Mouse (Mus musculus) forebrain, embryonic 10.5 days (tissue): ENCODE data around the gene Lbhd1. TPM values are rescaled to one million over a fixed set of nuclear protein-coding genes. Genes with fewer than 3 reads are reported as not detected.

Source experiments
- DNase-seq: peaks from one replicate; pipeline ENCODE4 v3.0.0-alpha.2; 2017; ENCODE audit warnings: low spot score; ENCODE audit errors: extremely low spot score
- H3K27ac ChIP-seq: fragments of 300-500 bp; sonication (generic); 2 replicates; pipeline ENCODE4 v1.5.1; 2016; ENCODE audit warnings: mild to moderate bottlenecking
- H3K27me3 ChIP-seq: fragments of 300-500 bp; sonication (generic); 2 replicates; pipeline ENCODE4 v1.6.1; 2016; ENCODE audit warnings: mild to moderate bottlenecking; ENCODE audit not compliant: poor library complexity, severe bottlenecking
- H3K36me3 ChIP-seq: fragments of 300-500 bp; sonication (generic); replicated peaks from 2 replicates; pipeline ENCODE4 v1.6.1; 2016; ENCODE audit warnings: mild to moderate bottlenecking, moderate library complexity
- H3K4me1 ChIP-seq: fragments of 300-500 bp; sonication (generic); 2 replicates; pipeline ENCODE4 v1.6.1; 2016
- H3K4me3 ChIP-seq: fragments of 300-500 bp; sonication (generic); 2 replicates; pipeline ENCODE4 v1.5.1; 2016; ENCODE audit warnings: mild to moderate bottlenecking, moderate library complexity
- H3K9me3 ChIP-seq: fragments of 300-500 bp; sonication (generic); 2 replicates; pipeline ENCODE4 v1.6.1; 2016; ENCODE audit warnings: mild to moderate bottlenecking, moderate library complexity
- WGBS: fragments of 180-500 bp; shearing (Covaris S2); methylation state at CpG from one replicate; pipeline ENCODE4 v1.1.7; 2016; 5-methylcytosine and 5-hydroxymethylcytosine counted together
- polyA plus RNA-seq: library from polyadenylated mRNA; unstranded; fragments of >200 nt; fragmentation: Nextera tagmentation; extraction: Ambion mirVana; gene quantifications from 2 replicates; pipeline ENCODE4 v1.2.1, GENCODE M21; 2016

Gene Lbhd1
- polyA plus RNA-seq, 1 experiment from 2014 or later: 130 TPM

DNA sequence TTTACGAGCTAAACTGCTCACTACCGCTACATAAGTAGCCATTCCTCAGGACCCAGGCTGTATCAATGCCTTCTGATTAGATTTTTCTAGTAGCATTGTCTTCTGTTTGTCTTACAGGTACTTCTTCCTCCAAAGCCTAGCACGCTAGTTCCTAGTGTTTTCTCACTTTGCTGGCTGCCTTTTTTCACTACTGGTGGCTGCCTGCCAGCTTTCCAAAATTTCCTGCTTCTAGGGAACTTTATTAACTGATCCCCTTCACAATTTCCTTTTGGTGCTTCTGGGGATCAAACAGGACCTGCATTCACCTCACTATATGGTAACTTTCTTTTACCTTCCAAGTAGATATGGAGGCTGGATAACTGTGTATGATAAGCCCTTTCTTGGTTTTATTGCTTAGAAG lies 15.5 kb downstream of the Lbhd1 start:
- Histone ChIP-seq H3K4me3 (peak overlapping the region; percentile 94), H3K9me3 (no peaks in the 10 kb centered on the region), H3K4me1 (peaks cover 36% of the 10 kb centered on the region), H3K27me3 (no peaks in the 10 kb centered on the region), H3K36me3 (peaks cover 74% of the 10 kb centered on the region), H3K27ac (0 out of 2 replicates have a peak overlapping the region, but pooled peaks have one; percentile 96)
- 71% methylated on average over 3 of the region's 3 CpGs for WGBS
- no peak for DNase-seq

DNA sequence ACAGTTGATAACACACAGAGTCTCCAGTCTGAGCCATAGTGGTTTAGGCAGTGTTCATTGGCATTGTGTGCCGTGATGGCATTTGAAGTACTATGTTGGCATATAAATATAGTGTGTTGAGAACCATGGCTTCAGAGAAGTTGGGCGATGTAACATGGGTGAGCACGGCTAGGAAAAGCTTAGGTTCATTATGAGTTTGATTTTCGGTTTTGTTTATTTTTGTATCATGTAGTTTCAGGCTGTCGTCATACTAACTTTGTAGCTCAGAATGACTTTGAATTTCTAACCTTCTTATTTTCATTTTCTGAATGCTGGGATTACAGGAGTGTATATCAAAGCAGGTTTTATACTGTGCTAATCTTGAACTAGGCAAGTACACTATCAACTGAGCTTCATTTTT lies 19.9 kb downstream of the Lbhd1 start:
- no peak for DNase-seq
- 93% methylated on average over 5 of the region's 5 CpGs for WGBS
- Histone ChIP-seq H3K9me3 (no peaks in the 10 kb centered on the region), H3K4me3 (no peak overlapping the region), H3K27me3 (no peaks in the 10 kb centered on the region), H3K4me1 (peaks cover 14% of the 10 kb centered on the region), H3K36me3 (peaks cover 87% of the 10 kb centered on the region), H3K27ac (no peak overlapping the region)

DNA sequence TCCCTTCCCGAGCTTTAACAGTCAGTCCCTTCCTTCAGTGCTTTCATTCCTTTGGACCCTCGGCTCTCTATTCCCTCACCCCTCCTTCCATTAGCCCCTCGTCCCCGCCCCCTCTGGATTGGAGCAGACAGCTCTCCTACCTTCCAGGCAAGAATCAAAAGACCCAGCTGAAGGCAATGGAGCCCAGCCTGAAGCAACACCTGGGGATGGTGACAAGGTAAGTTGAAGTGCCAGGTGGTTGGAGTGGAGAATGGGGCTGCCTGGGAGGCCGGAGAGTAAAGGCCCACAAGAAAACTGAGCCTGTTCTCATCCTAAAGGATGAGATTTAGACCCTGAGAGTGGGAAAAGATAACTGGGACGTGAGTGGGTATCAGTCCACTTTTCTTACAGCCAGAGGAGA lies 25.0 kb downstream of the Lbhd1 start:
- WGBS: 90% methylated on average over 6 of the region's 6 CpGs

DNA sequence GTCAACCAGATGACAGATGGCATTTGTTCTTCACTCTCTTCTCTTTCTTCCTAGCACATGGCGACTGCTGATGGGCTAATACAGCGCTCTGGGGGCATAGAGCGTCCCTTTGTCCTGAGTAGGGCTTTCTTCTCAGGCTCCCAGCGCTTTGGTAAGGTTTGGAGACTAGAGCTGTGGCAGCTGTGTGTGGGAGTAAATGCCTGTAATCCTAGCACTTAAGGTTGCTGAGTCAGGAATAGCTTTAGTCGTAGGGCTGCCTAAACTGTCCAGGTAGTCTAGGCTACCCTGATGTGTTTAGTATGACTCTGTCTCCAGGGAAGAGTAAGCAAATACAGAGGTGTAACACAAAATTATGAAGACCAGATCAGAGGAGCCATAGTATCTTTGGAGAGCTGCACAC lies 28.3 kb downstream of the Lbhd1 start:
- Histone ChIP-seq H3K36me3 (peaks cover 100% of the 10 kb centered on the region), H3K27ac (no peak overlapping the region), H3K27me3 (no peaks in the 10 kb centered on the region), H3K9me3 (no peaks in the 10 kb centered on the region), H3K4me3 (no peak overlapping the region), H3K4me1 (no peaks in the 10 kb centered on the region)
- 96% methylated on average over 5 of the region's 5 CpGs for WGBS
- DNase-seq: no peak

More for the DNA sequence above, 25.0 kb downstream of the Lbhd1 start:
- no peak for DNase-seq
- H3K27ac ChIP-seq: no peak overlapping the region
- no peak overlapping the region for H3K4me3 ChIP-seq
- H3K27me3 ChIP-seq: no peaks in the 10 kb centered on the region
- no peaks in the 10 kb centered on the region for H3K4me1 ChIP-seq
- peaks cover 100% of the 10 kb centered on the region for H3K36me3 ChIP-seq
- H3K9me3 ChIP-seq: no peaks in the 10 kb centered on the region

DNA sequence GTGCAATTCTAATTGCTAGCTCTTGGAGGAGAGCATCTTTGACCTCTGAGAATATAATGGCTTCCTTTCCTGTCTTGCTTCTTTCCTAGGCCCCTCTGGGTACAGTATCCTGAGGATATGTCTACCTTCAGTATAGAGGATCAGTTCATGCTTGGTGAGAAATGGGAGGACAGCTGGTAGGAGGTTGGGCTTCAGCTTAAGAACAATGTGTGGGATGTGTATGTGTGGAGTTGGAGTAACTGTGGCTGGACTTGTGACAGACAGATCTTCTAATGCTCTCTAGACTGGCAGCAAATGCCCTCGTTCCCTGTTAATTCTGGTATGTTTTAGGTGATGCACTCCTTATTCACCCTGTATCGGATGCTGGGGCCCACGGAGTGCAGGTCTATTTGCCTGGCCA lies 30.7 kb downstream of the Lbhd1 start:
- Histone ChIP-seq H3K4me1 (no peaks in the 10 kb centered on the region), H3K27ac (no peak overlapping the region), H3K27me3 (no peaks in the 10 kb centered on the region), H3K9me3 (no peaks in the 10 kb centered on the region), H3K4me3 (no peak overlapping the region), H3K36me3 (peaks cover 84% of the 10 kb centered on the region)
- WGBS: 96% methylated on average over 3 of the region's 3 CpGs
- no peak for DNase-seq

DNA sequence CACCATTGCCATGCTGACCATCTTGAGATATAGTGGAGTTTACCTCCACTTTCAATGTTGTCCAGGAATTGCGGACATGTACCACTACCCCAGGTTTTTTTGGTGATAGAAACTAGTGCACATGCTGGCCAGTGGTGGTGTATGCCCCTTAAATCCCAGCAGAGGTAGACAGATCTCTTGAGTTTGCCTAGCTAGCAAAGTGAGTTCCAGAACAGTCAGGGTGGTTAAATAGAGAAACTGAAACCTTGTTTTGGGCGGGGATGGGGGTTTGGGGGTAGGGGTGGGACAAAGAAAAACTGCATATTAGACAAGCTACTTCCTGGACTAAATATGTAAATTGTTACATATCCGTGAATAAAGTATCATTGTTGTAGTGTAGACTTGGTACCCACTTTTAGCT lies 35.5 kb downstream of the Lbhd1 start:
- Histone ChIP-seq H3K9me3 (no peaks in the 10 kb centered on the region), H3K4me1 (peaks cover 24% of the 10 kb centered on the region), H3K27me3 (no peaks in the 10 kb centered on the region), H3K36me3 (peaks cover 48% of the 10 kb centered on the region), H3K4me3 (no peak overlapping the region), H3K27ac (no peak overlapping the region)
- no peak for DNase-seq
- WGBS: 94% methylated on average over 3 of the region's 3 CpGs

DNA sequence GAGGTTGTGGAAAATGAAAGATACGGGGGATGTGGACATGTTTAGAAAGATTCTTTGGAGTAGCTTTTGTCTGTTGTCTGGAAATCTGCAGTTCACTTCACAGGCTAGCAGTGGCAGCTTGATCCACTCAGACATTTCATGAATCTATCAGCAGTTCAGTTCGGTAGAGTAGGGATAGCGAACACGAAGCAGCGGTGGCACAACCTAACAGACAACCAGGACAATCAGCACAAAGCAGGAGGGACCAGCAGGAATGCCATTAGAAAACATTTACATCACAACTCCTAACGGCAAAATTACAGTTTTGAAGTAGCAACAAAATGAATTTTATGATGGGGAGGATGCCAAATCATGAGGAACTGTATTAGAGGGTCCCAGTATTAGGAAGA lies 36.1 kb downstream of the Lbhd1 start:
- Histone ChIP-seq H3K27me3 (no peaks in the 10 kb centered on the region), H3K9me3 (no peaks in the 10 kb centered on the region), H3K27ac (peak overlapping the region; percentile 92), H3K36me3 (peaks cover 45% of the 10 kb centered on the region), H3K4me1 (peaks cover 24% of the 10 kb centered on the region), H3K4me3 (peak overlapping the region; percentile 89)
- 68% methylated on average over 6 of the region's 6 CpGs for WGBS
- DNase-seq: no peak

DNA sequence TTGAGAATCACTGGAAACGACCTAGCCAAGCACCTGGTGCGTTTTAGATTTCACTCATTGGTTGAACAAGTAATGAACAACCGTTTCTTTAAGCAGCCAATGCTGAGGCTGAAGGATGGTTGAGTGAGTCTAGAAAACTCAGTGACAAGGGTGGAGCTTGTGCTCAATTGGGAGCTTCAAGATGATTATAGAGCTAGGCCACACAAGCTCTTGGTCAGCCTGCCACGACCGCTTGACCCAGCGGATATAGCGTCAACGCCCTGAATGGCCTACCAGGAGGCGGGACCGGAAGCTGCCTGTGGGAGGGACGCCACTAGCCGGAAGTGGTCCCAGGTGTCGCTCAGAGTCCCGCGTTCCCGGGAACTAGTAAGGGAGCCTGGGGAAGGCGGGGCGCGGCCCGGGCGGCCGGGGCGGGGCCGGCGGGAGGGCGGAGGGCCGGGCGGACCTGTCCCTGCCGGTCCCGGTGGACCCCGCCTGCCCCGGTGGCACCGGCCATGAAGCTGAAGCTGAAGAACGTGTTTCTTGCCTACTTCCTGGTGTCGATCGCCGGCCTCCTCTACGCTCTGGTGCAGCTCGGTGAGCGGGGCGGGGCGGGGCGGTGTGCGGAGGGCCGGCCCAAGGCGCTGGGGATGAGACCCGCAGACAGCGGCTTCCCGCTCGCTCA lies 36.7 kb downstream of the Lbhd1 start, which contains the start of gene B3gat3:
TSS of gene B3gat3 (plus strand) at position 302 of the 664 bp plus-strand sequence.
- DNase-seq: peak; percentile 96
- 3% methylated on average over 50 of the region's 50 CpGs for WGBS

DNA sequence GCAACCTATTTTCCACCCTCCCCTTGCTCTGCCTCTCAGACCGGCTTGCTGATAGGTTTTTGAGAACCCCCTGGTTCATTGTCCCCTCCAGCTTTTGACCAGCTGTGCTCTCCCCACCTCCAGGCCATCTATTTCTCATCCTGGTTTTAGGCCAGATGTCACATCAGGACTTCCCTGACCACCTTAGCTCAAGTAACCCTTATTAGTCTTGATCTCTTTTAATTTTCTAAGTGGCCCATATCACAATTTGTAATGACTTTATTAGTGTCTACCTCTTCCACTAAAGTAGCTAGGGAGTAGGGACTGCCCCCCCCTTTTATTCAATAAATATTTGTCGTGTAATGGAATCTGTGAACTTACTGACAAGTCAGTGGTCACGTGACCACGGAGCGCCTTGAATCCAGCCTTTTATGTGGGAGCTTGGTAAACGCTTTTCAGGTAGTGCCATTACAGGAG lies 37.3 kb downstream of the Lbhd1 start:
- Histone ChIP-seq H3K27ac (peak overlapping the region; percentile 92), H3K4me1 (peaks cover 24% of the 10 kb centered on the region), H3K9me3 (no peaks in the 10 kb centered on the region), H3K36me3 (peaks cover 42% of the 10 kb centered on the region), H3K27me3 (no peaks in the 10 kb centered on the region), H3K4me3 (peak overlapping the region; percentile 89)
- DNase-seq: peak; percentile 38
- 2% methylated on average over 6 of the region's 6 CpGs for WGBS

More for the DNA sequence above, 36.7 kb downstream of the Lbhd1 start, which contains the start of gene B3gat3:
- peaks cover 42% of the 10 kb centered on the region for H3K36me3 ChIP-seq
- peaks cover 24% of the 10 kb centered on the region for H3K4me1 ChIP-seq
- no peaks in the 10 kb centered on the region for H3K27me3 ChIP-seq
- peak within 1 kb of the TSS; percentile 89 for H3K4me3 ChIP-seq
- H3K27ac ChIP-seq: peak within 1 kb of the TSS; percentile 92
- no peaks in the 10 kb centered on the region for H3K9me3 ChIP-seq

DNA sequence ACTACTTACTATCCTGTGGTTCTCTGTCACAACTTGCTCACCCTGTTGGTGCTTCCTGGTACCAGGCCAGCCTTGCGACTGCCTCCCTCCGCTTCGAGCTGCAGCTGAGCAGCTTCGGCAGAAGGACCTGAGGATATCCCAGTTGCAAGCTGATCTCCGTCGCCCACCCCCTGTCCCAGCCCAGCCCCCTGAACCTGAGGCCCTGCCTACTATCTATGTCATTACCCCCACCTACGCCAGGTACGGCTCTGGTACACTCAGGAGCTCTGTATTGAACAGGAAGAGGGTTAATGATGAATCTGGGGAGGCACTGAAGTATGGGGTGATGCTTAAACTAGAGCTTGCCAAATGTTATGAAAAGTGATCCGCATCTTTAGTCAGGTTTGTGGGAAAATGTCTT lies 38.2 kb downstream of the Lbhd1 start:
- 77% methylated on average over 9 of the region's 9 CpGs for WGBS
- no peaks in the 10 kb centered on the region for H3K9me3 ChIP-seq
- H3K27me3 ChIP-seq: no peaks in the 10 kb centered on the region
- DNase-seq: no peak
- no peak overlapping the region for H3K27ac ChIP-seq
- H3K4me1 ChIP-seq: peaks cover 24% of the 10 kb centered on the region
- peaks cover 42% of the 10 kb centered on the region for H3K36me3 ChIP-seq
- peak overlapping the region; percentile 89 for H3K4me3 ChIP-seq

DNA sequence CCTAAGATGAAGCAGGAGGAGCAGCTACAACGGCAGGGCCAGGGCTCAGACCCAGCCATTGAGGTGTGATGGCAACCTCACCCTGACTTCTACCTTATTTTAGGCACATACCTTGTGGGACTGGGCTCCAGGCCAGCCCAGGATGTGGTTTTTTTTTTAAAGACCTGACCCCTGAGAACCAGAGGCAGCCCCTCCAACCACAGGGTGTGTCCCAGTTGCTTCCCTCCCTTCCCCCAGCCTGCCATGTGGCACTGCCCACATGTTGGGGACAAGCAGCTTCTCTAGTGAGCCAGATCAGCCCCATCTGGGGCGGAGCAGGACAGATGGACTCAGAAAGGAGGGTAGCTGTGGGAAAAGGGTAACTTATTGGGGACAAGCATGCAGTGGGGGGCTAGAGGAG lies 43.2 kb downstream of the Lbhd1 start:
- no peak for DNase-seq
- no peak overlapping the region for H3K27ac ChIP-seq
- H3K27me3 ChIP-seq: no peaks in the 10 kb centered on the region
- whole genome bisulfite sequencing: 96% methylated on average over 2 of the region's 2 CpGs
- peaks cover 58% of the 10 kb centered on the region for H3K36me3 ChIP-seq
- H3K9me3 ChIP-seq: no peaks in the 10 kb centered on the region
- H3K4me1 ChIP-seq: peaks cover 33% of the 10 kb centered on the region
- no peak overlapping the region for H3K4me3 ChIP-seq

DNA sequence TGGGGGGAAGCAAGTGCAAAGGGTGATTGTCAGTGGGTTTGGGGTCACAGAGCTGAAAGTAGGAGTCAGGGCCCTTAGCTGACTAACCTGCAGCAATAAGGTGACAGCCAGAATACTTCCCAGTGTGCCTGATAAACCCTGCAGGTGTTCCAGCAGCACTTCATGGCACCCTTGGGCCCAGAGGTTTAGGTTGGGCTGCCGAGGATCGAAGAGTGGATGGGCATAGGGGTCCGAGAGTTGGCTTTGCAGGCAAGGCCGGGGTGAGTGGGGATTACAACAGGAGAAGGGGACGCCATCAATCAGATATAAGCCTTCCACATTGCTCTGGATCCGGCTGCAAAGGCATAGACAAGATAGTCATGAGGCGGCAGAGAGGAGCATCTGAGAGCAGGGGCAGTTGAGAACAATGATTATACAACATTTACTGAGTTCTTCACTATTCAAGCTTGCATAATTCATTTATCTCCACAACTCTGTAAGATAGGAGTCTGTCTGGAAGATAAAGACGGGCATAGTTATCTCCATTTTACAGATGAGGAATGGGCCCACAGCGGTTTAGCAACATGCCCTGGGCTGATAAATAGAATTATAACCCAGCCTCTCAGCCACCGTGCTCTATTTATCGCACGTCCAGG lies 44.5 kb downstream of the Lbhd1 start:
- Histone ChIP-seq H3K36me3 (peaks cover 52% of the 10 kb centered on the region), H3K9me3 (no peaks in the 10 kb centered on the region), H3K27me3 (no peaks in the 10 kb centered on the region), H3K4me1 (peaks cover 28% of the 10 kb centered on the region), H3K4me3 (0 out of 2 replicates have a peak overlapping the region, but pooled peaks have one; percentile 77), H3K27ac (no peak overlapping the region)
- no peak for DNase-seq
- 89% methylated on average over 12 of the region's 12 CpGs for WGBS

DNA sequence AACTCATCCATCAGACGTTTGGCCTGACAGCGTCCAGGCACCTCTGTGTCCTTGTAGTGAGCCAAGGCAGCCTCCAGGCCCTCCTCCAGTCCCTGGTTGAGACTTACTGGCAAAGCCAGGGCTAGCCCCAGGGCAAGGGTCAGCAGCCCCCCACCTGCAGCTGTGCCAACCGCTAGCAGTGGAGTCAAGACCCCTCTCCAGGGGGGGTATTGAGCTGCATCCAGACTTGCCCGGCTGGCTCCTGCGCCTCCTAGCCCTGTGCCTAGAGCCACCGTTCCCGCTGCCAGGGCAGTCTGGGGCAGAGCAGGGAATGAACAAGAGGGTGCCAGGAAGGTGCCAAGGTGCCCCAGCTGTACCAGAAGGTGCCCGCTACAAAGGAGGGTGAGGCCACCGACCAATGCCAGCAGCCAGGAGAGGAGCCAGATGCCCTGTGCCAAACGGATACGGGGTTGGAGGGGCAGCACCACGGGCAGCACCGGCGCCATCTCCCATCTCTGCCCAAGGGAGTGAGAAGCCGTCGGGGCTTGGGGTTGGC lies 45.2 kb downstream of the Lbhd1 start:
- no peak for DNase-seq
- H3K9me3 ChIP-seq: no peaks in the 10 kb centered on the region
- H3K4me1 ChIP-seq: peaks cover 28% of the 10 kb centered on the region
- WGBS: 11% methylated on average over 16 of the region's 16 CpGs
- peak overlapping the region; percentile 89 for H3K27ac ChIP-seq
- peak overlapping the region; percentile 77 for H3K4me3 ChIP-seq
- no peaks in the 10 kb centered on the region for H3K27me3 ChIP-seq
- H3K36me3 ChIP-seq: peaks cover 57% of the 10 kb centered on the region
